Mouse (Mus musculus) megakaryocyte, embryonic 14.5 days (primary cell): Measurements from ENCODE around the gene Smarcd3.

Source experiments
- FLI1 ChIP-seq: IDR thresholded peaks from 2 replicates; pipeline ENCODE4 v1.6.1; 2012; ENCODE audit warnings: low read length, inconsistent platforms, mixed read lengths
- GATA1 ChIP-seq: IDR thresholded peaks from 3 replicates; pipeline ENCODE4 v1.6.1; 2012; ENCODE audit warnings: mixed read lengths, low read length, inconsistent platforms, borderline replicate concordance

DNA sequence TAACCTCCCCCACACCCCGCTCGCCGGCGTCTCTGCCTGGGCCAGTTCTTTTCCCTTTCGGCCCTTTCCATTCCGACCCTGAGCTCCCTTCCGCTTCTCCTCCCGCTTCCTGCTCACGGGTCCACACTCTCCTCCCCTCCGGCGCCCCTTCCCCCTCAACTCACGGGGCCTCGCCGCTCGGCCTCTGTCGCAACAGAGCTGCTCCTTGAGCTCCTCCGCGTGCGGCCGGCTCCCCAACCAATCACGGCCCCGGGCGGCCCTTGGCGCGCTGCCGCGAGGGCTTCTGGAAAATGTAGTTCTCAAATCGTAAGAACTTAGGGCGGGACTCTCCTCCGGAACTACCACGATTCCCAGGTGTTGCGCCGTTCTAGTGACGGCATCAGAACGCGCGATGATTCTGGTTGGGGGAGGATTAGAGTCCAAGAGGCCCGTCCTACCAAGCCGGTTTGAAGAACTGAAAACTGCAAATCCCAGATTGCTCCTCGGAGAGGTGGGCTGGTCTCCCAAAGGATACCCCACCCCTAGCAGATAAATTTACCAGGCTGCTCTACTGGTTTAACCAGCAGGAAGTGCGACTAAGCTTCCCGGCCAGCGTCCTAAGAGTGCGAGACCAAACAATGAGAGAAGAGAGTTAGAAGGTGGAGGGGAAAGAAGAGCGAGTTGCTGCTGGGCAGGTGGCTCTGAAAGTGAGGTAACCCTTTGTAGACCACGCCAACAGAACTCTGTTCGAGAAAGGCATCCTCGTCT lies 46.9 kb downstream of the Smarcd3 start, which contains the start of gene Abcf2:
- TF ChIP-seq GATA1 (no peak), FLI1 (no peak)
